Mouse (Mus musculus) neural tube, postnatal 0 days (tissue): ENCODE measurements around the gene Ccm2. TPM values are rescaled to one million over a fixed set of nuclear protein-coding genes. Genes with fewer than 3 reads are reported as not detected.

Experiments
- polyA plus RNA-seq: library from polyadenylated mRNA; unstranded; fragments of >200 nt; fragmentation: Nextera tagmentation; extraction: Ambion mirVana; gene quantifications from 2 replicates; pipeline ENCODE4 v1.2.1, GENCODE M21; 2015

Ccm2 gene
- 77.6 and 87.2 TPM in 2 replicates for polyA plus RNA-seq

DNA sequence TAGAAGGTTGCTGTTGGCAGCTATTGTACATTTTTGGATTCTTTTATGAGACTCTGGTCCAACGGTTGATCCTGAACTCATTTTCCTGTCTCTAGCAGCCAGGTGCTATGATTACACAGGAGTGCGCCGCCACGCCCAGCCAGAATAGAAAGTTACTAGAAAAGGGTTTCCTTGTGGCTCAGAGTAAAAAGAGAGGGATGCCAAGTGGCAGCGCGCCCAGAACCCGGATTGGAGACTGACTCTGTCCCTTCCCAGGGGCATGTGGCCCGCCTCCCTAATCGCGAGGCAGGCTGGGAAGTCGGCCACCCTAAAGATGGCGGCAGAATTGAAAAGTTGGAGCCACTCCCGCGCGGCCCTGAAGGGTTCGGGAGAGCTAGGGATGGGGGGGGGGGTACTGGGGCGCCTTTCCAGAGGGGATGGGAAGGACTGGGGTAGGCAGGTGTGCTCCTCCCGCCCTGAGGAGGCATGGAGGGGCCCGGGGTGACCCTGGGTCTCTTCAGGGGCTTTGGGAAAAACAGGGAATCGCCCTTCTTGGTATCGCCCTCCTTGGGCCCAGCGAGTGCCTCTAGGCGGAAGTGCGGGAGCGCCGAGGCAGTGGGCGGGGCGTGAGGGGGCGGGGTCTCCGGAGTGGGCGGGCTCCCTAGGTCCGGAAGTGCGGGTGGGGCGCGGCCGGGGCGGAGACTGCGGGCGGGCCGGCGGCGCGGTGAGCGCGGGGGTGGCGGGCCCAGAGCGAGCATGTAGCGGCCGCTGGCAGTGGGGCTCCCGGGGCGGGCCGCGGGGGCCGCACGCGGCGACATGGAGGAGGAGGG, at the start of gene Ccm2:
Ccm2 (plus strand) TSS at position 683 of the 809 bp plus-strand sequence.

DNA sequence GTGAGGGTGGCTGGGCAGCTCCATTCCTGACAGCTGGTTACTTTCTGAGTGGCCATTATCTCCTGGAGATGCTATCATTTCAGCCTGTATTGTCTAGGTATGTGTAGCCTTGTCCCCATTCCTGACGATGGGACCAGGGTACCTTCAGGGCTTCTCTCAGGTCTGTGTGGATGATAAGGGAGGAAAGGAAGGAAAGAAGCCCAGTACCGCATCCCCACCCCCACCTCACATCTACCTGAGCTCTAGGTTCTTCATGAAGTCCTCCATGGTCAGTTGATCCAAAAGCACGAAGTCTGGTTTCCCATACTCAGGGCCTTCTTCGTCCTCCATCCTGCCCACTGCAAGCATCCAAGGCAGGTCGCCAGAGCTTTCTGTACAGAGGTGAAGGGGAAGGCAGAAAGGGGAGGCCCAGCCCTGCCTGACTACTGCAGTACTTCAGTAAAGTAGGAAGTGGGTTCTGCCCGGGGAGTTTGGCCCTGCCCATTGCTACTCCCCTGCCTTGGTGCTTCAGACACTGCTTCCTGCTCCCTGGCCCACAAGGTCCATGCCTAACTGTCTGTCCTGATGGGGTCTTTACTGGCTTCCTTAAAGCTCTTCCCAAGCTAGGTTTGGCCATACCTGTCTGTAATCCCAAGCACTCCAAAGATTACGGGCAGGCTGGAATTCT, 26.0 kb upstream of the Ccm2 start, which contains the start of gene Myo1g:
Myo1g (minus strand) TSS at position 459 of the 667 bp plus-strand sequence.

DNA sequence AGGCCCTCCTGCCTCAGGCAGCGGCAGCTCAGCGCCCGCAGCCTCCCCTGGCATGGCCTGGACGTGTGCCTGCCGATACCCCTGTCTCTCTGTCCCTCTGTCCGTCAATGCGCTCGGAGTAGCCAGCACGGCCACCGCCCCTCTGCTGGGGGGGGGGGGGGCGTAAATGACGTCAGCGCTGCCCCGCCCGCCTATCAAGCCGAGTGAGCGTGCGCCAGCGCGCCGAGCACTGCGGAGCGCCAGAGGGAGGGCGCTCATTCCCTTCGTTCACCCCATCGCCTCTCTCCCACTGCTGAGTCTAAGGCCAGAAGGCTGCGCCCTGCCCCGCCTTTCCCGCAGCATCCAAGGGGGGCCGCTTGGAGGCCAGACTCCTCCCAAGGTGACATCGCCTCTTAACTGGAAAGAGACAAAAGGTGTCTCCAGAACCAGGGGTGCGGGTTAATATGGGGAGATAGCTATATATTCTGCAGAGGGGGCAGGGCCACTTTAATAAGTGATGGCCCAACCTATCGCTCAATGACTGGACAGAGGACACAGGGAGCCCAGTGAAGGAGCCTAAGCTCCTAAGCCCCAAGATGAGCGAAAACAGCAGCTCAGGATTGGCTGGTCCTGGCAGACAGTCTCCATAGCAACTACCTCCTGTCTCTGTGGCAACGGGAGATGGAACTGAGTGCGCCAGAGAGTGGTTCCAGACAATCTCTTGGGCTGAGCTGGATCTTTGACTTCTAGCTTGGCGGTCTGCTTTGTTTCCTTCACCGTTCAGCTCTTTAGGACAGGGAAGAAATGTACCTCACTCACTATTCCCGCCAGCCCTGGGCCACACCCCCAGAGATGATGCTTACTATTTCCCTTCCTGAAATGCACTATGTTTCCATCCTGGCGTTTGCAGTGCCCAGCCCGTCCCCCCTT, 59.1 kb downstream of the Ccm2 start, which contains the start of gene Nacad:
Nacad (minus strand) TSS at position 563 of the 909 bp plus-strand sequence.

DNA sequence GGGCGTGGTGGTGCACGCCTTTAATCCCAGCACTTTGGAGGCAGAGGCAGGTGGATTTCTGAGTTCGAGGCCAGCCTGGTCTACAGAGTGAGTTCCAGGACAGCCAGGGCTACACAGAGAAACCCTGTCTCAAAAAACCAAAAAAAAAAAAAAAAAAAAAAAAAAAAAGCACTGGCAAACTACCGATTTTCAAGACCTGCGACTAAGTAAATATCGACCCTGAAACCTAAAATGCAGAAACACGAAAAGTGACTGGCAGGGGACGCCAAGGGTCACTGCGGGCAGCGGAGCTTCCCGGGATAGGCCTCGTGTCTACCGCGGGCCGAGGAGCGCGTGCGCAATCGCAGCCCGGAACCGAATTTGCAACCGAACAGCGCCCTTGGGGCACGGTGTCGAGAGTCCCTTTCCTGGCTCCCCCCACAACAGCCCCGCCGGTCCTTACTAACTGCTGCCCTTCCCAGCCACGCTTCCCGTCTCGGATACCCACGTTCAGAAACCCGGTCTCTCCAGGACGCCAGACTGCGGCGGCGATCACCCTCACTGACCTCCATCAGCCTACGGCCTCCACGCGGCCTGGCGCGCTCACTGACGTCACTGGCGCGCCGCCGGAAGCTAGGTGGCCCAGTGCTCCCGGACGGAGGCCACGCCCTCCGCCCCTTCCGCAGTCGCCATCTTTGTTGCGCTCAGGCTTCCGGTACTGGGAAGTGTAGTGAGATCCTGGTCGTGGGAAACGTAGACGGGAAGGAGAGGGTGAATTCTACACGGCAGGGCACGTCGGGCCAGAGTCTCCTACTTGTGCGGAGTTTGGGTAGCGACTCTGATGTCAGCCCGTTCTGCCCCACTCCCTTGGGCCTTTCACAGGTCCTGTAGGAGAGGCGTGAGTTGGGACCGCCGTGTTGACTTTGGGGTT, 79.0 kb downstream of the Ccm2 start, which contains the start of gene Tbrg4:
Tbrg4 (minus strand) TSS at position 590 of the 910 bp plus-strand sequence.

DNA sequence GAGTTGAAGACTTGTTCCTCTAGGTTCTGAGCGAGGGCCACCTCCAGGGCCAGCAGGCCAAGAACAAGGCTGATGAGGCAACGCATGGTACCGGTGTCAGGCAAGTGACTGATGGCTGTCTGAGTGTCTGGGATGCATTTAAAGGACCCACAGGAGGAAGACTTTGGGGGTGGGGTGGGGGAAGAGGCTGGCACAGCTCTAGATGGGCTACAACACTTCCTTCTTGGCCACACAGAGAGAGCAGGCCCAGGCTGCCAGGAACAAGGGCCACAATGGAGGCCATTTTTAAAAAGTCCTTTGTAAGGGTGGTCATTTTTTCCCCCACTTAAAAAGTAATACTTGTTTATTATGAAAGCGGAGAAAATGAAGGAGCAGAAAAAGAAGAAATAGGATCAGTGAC, 91.8 kb downstream of the Ccm2 start, which contains the start of gene Wap:
Wap (minus strand) TSS at position 101 of the 400 bp plus-strand sequence.

Other genes with a start within 250 kb of the Ccm2 start
- 31.1 and 33.3 TPM in 2 replicates for gene Zmiz2, start 157.8 kb upstream of the Ccm2 start, polyA plus RNA-seq
- gene Ppia, start 131.4 kb upstream of the Ccm2 start, polyA plus RNA-seq, result 5,012 and 5,631 TPM in 2 replicates
- gene H2afv, start 102.4 kb upstream of the Ccm2 start, polyA plus RNA-seq, result 149 and 163 TPM in 2 replicates
- 17.7 and 19.8 TPM in 2 replicates for gene Purb, start 71.0 kb upstream of the Ccm2 start, polyA plus RNA-seq
- gene Myo1g, start 25.9 kb upstream of the Ccm2 start, polyA plus RNA-seq, result 0.29 and 0.31 TPM in 2 replicates
- 54.5 and 57.5 TPM in 2 replicates for gene Nacad, start 59.2 kb downstream of the Ccm2 start, polyA plus RNA-seq
- 27.1 and 28.0 TPM in 2 replicates for gene Tbrg4, start 79.2 kb downstream of the Ccm2 start, polyA plus RNA-seq
- gene Wap, start 91.8 kb downstream of the Ccm2 start, polyA plus RNA-seq, result not detected in 2 replicates
- gene Ramp3, start 111.6 kb downstream of the Ccm2 start, polyA plus RNA-seq, result 29.0 and 30.2 TPM in 2 replicates